Mouse (Mus musculus) naive thymus-derived CD4-positive, alpha-beta T cell, adult 2 months (primary cell): Measurements from ENCODE around the gene AL607142.1.

ENCODE experiments used
- DNase-seq: peaks from one replicate; pipeline ENCODE4 v3.0.0-alpha.2; 2011; ENCODE audit warnings: low read depth

Gene AL607142.1

DNA sequence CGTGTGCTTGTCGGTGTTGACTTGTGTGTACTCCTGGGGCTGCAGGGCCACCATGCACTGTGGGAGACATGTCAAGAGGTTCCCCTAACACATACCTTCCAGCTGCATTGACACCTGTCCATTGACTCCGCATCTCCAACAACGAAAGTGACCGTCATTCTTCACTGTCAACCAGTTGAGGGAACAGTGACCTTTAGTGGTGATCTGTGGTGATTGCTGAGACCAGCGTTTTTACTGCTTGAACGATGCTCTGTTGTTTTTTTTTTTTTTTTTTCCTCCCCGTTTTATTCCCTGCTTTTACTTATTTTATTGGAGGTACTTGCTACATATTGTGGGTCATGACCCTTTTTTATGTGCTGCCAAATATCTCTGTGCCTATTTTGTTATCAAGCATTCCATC is 7.3 kb upstream of the AL607142.1 start:
- DNase-seq: no peak

DNA sequence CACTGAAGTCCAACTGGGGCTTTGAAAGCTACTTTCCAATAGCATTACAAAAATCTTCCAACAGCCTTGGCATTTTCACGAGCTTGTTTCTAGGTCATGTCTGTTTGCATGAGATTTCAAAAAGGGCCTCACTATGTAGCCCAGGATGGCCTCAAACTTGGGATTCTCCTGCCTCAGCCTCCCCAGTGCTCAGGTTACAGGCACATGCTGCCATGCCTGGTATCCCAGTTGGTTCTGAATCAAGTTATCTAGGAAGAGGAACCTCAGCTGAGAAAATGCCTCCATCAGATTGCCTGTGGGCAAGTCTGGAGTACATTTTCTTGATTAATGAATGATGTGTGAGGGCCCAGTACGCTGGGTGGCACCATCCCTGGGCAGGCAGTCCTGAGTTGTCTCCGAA is 6.6 kb upstream of the AL607142.1 start:
- no peak for DNase-seq

DNA sequence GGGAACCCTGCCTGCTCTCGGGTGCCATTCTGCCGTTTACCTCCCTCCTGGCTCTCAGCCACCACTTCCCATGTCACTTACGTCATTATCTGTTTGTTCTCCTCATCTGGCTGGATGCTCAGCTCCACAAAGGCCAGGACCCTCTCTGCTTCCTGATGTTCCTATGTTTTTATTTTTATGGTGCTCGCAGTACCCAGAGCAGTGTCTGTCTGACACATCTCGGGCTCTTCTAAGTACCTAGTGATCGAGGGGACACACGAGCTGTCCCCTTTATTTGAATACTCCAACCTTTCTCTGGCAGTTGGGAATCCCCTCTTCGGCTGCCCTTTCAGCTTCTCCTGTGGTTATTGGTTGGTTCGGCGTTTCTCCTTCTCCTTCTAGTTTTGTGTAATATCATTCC is 6.0 kb upstream of the AL607142.1 start:
- DNase-seq: no peak

DNA sequence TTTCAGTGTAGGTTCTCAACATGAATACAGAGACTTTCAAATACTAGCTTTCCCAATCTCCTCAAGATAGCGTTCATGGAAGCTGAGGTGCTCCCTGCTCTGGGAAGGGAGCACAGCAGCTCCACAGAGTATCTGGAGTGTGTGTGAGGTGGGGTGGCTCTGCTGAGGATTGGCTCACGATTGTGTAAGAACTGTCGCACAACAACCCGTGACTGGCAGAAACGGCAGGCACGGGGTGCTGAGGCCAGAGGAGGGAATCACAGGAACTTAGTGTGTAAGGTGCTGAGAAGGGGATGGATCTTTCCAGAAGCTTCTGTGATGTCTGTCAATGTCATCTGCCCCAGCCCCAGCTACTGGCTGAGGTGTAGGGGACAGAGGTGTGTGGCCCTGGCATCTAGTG is 3.1 kb upstream of the AL607142.1 start:
- no peak for DNase-seq

DNA sequence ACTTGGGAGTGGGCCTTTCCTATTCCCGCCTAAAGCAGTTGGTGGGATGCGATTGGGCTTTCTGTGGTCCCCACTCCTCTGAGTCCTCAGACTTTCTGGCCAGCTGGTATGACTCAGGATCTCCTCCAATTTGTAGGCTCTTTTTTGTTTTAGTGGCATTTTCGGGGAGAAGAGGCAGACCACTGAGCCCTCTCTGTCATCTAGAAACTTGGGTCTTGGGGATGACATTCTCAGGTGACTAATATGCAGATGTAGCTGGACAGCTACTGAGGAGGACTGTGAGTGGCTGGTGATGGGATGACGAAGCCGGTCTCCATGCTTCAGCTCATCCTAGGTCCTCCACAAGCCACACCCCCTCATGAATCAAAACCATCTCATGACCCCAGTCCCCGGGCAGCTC is 2.6 kb upstream of the AL607142.1 start:
- no peak for DNase-seq

DNA sequence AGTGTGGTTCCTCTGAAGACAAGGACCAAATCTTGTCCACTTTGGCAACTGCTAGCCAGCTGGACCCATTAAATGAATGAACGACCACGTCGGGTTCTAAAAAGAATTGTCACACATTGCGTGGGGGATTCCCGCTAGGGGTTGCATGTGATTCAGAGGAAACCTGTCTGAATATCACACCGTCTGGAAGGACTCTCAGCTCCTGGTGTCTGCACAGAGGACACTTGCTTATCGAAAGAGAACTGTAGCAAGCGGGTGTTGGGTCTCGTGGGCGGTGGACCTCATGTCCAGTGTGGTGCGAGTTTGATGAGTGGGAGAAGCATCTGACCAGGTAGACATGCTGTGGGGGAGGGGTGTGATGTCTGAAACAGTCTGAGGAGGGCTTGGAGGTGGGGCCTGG is 2.0 kb upstream of the AL607142.1 start:
- no peak for DNase-seq

DNA sequence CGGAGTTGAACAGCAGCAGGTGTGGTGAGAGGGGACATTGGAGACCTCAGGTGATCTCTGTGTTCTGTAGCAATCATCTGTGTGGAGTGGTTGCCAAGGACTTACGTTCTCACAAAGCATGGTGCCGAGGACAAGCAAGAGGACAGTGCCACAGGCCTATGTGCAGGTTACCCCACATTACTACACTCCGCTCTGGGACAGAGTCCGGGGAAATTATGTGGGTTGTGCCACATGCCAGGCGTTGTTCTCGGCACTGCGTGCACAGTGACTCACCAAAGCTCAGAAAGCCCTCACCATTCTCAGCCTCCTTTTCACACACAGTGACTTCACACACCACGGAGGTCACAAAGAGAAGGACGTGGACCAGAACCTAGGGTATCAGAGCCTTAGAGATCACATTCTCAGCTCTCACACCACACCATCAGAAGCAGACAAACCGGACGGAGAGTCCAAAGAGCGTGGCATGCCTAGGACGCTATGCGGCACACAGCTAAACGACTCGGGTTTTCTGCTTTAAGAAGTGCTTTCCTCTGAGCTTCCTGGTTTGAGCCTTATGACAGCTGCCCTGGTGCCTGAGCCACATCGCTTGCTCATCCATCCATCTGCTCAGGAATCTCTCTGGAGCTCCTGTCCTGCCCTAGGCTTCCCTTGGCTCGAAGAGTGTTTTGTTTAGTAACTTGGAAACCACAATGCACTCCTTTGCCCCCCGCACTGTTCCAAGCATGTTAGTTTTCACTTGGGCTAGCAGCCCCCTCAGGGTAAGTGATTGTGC is 1.3 kb upstream of the AL607142.1 start:
- DNase-seq: no peak

DNA sequence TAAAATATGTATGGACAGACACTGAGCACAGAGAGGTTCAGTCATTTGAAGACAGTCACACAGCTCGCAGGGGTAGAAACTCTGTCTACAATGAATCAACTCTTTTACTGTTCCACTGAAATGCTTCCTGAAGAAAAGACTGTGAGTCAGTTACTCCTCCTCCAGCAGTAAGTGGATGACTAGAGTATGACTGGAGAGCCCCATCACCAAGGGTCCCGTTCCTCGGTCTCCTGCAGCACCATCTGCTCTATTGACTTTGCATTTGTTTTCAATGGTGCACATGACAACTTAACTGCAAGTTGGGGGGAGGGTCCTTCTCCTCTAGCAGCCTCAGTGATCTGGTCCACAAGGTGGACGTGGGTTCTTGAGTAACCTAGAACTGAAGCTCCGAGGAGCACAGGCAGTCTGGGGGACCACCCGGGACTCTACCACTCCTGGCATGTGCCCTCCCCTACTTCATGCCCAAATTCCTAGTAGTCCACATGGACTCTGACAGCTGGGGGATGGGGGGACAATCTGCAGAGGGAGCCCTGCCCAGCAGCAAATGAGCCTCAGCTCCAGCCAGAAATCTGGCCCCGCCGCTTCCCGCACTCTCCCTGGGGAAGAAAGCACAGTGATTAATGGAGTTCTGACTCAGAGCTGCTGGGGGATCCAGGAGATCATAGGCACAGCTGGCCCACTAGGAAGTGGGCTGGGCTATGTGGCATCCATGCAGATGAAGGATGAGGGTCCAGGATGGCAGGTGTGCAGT is 2.2 kb downstream of the AL607142.1 start:
- no peak for DNase-seq

DNA sequence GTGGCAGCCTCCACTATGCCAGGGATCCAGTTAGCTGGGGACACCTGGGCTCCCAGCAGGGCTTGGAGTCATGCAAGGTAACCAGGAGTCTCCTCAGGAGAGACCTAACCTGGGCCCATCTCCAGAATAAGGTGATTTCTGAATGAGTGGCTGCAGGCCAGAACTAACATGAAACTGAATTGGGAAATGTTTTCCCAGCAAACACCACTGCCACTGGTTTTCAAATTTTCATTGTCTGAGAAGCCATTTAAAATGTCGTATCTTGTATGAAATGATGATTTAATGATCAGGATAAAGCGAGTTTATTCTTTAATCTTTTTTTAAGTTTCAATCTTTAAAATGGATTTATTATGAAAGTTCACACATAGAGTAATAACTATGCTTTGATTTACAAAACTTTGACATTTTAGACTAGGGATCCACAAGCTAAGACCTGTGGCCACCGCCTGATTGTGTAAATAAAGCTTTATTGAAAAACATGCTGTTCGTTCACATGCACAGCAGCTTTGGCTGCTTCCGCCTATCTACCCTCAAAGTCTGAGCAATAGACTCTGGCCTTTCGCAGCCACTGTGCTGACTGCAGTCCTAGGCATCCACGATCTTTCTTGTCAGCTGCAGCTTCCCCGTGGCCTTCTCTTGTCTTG is 2.9 kb downstream of the AL607142.1 start:
- no peak for DNase-seq

DNA sequence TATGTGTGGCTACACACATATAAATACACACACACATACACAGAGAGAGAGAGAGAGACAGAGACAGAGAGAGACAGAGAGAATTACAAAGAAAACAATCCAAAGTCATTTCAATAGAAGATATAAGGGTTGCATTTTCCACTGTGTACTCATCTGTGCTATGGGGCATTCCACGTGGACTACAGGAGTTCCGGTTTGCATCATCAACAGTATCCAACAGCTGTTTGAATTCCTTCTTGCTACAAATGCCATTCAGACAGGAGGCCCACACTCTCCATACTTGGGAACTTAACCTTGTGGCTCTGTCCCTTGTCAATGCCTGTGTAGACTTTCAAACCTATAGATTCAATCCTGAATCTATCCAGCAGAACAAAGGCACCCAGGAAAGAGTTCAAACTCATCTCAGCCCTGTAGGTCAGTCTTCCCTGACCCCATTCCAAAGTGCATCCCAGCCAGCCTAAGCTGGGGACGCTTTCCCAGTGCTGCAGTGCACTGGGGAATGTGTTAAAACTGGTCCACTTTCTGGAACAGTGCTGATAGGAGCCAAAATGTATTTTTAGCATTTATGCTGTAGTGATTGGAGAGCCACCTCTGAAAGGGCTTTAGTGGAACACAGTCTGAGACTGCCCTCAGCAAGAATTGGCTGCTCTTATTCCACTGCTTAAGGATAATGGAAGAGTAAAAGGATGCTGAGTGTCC is 4.2 kb downstream of the AL607142.1 start:
- no peak for DNase-seq

DNA sequence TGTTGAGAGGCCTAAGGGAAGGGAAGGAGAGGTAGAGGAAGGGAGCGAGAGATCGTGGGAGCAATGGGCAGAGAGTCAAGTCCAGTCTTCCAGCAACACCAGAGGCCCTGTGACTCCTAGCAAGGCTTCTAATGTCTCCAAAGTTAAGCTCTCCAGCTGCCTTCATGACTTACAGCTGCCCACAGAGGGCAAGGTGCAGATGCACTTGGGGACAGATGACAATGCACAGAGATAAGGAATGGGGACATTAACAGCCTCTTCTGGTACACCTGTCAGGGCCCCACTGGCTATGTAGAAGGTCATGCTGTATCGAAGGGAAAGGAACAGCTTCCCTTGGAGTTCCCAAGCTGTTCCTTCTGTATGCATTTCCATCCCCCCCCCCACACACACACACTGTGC is 4.8 kb downstream of the AL607142.1 start:
- no peak for DNase-seq

DNA sequence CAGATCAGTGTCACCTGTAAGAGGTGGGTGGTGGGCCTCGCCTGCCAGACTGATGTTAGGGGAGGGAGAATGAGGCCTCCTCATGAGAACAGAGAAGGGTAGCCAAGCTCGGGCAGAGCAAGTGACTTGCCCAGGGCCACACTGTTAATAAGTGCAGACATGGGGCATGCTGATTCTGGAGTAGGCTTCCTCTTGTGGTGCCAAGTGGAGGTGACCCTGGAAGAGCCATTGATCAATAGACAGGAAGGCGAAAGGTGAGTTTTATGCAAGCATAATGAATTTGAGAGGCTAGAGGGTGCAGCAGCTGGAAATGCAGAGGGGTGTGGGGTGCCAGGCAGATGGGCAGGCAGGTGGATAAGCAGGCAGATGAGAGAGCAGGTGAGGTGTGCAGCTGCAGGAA is 6.6 kb downstream of the AL607142.1 start:
- no peak for DNase-seq

DNA sequence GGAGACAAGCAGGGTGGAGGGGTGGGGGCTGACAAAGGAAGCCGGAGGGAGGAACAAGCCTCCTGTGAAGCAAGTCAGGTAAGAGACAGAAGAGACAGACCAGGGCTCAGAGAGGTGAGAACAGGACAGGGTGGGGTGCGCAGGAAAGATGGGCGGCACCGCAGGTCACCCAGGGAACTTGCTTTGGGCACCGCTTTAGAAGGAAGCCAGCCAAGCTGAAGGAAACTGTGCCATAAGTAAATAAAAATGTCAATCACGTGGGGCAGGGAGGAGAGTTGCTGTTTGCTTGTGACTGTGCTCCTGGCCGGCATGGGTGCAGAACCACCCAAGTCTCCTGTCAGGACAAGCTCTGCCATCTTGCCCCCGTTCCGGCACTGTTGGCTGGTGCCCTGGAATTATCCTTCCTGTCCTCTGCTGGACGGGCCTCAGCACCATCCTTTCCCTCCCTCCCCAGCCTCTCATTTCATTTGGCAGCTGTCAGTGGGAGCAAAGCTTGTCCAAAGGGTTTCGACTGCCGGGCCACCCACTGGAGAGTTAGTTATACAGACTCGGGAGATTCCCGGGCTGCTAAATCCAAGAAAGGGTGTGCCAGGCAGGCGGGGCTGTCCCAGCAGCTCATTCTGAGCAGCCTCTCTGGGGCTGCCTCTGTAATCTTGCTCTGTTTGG is 7.2 kb downstream of the AL607142.1 start:
- DNase-seq: no peak

DNA sequence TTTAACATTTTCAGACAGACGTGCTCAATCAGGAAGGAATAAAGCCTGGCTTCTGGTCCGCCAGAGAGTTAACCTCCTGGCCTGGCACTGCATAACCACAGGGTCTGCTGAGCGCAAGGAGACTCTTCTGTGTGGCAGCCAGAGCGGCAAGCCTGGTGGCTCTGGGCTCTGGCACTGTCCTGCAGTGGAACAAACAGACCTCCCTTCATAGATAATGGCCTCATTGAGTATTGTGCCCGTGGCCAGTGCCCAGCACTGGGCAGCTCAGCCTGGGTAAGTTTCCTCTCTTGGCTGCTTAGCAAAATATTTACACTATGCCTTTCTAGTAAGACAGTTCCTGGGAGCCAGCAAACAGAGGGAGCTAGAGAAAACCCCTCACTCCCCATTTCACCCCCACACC is 9.3 kb downstream of the AL607142.1 start:
- no peak for DNase-seq

DNA sequence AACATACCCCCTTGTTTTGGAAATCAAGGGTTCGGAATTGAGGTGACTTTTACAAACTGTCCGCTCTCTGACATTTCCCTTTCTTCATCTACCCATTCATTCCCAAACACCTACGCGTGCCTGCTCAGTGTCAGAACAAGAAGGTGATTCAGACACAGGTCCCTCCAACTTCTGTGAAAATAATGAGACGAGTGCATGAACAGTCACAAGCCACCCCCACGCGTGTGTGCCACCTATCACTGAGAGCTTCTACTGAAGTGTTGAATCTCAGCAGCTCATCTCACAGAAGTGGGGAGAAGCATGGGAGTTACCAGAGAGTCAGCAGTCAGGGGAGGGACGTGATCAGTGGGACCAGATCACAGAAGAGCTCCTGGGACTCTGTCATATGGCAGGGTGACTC is 12.5 kb downstream of the AL607142.1 start:
- no peak for DNase-seq

DNA sequence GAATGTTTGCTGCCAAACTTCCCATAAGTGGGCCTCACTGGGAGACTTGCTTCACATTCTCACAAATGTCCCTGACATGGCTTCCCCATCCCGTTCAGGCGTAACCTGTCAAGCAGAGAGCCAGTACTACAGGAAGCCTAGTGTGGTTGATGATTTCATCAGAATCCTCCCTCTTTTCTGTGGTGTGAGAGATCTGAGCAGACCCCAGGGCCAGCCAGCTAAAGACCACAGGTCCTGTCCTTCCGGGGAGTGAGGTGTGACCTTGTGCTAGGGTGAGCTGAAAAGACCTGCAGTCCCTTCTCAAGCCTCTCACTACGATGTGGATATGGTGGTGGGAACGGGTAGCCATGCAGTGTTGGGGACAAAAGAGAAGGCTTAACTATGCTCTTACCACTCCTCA is 17.7 kb downstream of the AL607142.1 start:
- DNase-seq: no peak

DNA sequence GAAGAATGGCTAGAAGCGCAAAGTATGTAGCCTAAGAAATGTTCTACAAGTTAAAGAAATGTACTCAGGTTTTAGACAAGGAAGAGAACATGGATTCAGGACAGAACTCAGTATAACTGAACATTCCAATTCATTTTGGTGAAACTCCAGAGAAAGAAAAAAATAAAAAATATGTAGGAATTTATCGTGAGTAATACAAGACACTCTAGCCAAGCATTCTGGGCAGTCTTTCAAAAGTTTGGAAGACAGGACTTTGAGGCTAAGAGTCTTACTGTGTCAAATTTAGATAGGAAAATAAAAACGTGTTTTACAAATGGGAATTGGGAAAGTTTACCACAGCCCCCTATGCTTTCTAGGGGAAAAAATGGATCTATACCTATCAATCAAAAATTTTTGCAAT is 18.9 kb downstream of the AL607142.1 start:
- DNase-seq: no peak

DNA sequence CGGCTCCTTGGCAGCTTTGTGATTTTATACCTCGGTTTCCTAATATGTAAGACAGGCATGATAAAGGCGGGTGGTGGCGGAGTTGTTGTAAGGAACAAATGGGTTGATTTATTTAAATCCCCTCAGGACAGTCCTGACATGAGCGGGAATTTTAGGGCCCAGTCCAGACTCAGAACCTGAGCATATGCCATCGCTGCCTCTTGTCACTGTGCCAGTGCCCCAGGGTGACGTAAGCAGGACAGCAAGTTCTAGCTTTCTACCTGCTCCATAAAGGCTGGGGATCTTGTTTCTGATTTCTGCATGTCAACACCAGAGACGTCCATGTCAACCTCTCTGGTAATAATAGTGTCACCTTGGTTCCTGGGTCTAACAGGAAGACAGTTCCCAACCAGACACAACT is 24.7 kb downstream of the AL607142.1 start:
- no peak for DNase-seq

DNA sequence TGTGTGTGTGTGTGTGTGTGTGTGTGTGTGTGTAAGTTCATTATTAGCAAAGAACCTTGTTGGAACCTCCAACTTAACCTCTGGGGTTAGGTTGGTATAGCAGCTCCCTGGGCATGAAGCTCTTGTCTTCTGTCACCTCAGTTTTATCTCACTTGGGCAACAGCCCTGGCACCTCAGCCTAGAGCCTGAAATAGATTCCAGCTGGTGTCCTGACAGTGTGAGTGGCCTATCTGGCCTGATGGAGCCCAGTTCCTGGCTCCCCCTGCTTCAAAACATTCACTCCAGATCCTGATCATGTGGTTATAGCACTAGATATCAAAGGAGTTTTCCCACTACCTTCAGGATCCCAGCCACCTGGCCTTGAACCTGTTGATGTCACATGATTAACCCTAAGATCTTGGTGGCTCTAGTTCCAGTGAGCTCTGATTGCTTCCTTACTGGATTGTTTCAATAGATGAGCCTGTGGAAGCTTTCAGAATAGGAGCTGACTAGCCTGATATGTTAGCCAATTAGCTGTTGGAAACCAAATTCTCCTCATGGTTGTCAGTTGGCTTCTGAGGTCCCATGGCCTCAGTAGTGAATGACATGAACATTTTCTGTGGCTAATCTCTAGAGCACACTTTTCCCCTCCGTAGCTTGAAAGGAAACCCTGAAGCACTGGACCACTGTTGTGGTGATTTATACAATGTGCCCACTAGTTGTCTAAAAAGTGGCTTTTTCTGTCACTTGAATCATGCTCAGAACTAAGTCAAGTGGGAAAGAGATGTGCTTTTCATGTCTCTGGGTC is 27.4 kb downstream of the AL607142.1 start:
- no peak for DNase-seq

DNA sequence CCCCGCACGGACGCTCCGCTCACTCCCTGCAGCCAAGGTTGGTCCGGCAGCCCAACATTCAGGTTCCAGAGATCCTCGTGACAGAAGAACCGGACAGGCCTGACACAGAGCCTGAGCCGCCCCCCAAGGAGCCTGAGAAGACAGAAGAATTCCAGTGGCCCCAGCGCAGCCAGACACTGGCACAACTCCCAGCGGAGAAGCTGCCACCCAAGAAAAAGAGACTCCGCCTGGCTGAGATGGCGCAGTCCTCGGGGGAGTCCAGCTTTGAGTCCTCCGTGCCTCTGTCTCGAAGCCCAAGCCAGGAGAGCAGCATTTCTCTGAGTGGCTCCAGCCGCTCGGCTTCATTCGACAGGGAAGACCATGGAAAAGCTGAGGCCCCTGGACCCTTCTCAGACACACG is 32.1 kb downstream of the AL607142.1 start:
- no peak for DNase-seq

DNA sequence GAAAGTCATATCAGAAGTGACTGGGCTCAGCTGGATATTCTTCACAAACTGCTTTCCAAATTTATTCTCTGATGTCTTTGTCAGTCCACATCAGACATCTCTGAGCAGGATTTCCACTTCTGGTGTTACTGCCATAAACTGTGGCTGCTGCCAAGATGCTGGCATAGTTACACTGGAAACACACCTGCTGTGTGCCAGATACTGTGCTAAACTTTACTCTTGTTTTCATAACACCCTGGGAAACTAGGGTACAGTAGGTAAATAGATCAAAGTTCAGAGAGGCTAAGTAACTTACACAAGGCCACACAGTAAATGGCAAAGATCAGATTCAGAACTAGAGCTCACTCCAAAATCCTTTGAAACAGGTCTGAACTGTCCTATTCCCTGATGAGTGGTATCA is 36.4 kb downstream of the AL607142.1 start:
- DNase-seq: no peak
